Mouse (Mus musculus): ENCODE results near the gene Adat2. TPM values are rescaled to one million over a fixed set of nuclear protein-coding genes. Genes with fewer than 3 reads are reported as not detected.

Adat2 gene
- total and polyA plus RNA-seq, 3 experiments: 10.4 to 20.6 (median 11.6) TPM

DNA sequence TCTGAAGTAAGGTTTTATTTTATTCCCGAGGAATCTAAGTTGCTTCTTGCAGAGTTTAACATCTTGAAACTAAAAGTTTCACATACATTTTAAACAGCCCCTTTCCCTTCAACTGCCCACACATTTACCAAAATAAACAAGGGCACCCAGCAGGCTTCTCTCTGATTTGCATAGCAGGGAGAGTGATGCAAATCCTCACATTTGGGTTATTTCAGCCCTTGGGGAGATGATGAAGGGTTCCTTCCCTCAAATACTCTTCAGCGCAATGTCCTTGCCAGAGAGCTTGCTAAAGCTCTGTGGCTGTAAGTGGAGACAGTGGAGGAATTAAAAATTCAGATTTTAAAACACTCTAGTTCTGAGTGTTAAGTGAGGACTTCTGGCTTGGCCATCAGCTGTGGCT is 35.2 kb downstream of the Adat2 start:
- TF ChIP-seq ETS1 (conservative IDR thresholded peaks at IDR 0.05; ENCODE audit: low read depth, low read length) (0 out of 2 replicates have a peak, but pooled peaks have one; percentile 5), BHLHE40 (IDR thresholded peaks at IDR 0.05; ENCODE audit: low read depth, low read length) (no peak; the same call in 1 of the 2 replicates)
- Histone ChIP-seq H3K79me2 (replicated peaks; ENCODE audit: control insufficient read depth, extremely low read depth, insufficient read depth, poor library complexity, severe bottlenecking) (no peaks in the 10 kb centered on the region), H3K36me3 (replicated peaks in 1 of 2; ENCODE audit: control insufficient read depth in 1 of 2, insufficient read depth in 1 of 2, low read length in 1 of 2) (no peaks in the 10 kb centered on the region), H3K9me3 (replicated peaks; ENCODE audit: low read length) (peaks cover 6% of the 10 kb centered on the region), H3K4me2 (ENCODE audit: insufficient read depth, low read depth, poor library complexity, severe bottlenecking) (peak overlapping the region; percentile 25), H3K4me3 (replicated peaks in 1 of 3; ENCODE audit: low read depth in 2 of 3, low read length in 2 of 3, poor library complexity in 1 of 3) (no peak overlapping the region), H3K4me1 (ENCODE audit: control insufficient read depth in 1 of 2, insufficient read depth in 2 of 2) (peaks cover 5 to 17% of the 10 kb centered on the region in 2 experiments), H3K9ac (ENCODE audit: insufficient read depth, low read depth) (no peak overlapping the region), H3K27ac (ENCODE audit: insufficient read depth, low read depth) (no peak overlapping the region), H3K27me3 (replicated peaks) (no peaks in the 10 kb centered on the region)
- in situ Hi-C loops (cut with MboI; ENCODE audit: low pct_ligation_motif_present, low pct_unique_long_range_greater_than_20kb, low sequenced_read_pairs): no loop called here
- dilution Hi-C loops (cut with MboI; ENCODE audit: extremely low pct_ligation_motif_present, extremely low pct_unique_long_range_greater_than_20kb, low sequenced_read_pairs): no loop called here
- DNase-seq (ENCODE audit: extremely low read depth): peak; percentile 39

DNA sequence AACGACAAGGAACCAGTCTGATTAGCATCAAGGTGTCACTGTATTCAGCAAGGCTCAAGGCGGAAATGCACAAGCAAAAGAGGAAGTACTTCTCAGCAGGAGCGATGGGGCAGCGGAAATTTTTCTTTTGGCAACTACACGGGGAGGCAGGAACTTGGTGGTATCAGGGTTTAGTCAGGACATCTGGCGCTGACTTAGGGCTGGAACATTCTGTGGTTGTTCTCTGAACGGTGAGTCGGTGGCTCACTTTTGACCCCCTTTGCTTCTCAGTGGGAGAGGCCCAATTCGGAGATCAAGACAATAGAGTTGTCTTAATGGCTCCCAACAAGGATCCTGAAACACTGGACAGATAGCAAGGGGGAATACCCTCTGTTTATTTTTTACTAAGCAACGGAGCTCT is 39.5 kb downstream of the Adat2 start:
- in situ Hi-C loops (cut with MboI; ENCODE audit: low pct_ligation_motif_present, low pct_unique_long_range_greater_than_20kb, low sequenced_read_pairs) (no loop called here), dilution Hi-C loops (cut with MboI; ENCODE audit: extremely low pct_ligation_motif_present, extremely low pct_unique_long_range_greater_than_20kb, low sequenced_read_pairs) (no loop called here)
- Histone ChIP-seq H3K4me1 (ENCODE audit: control insufficient read depth in 1 of 2, insufficient read depth in 2 of 2) (peaks cover 5 to 17% of the 10 kb centered on the region in 2 experiments), H3K4me2 (ENCODE audit: insufficient read depth, low read depth, poor library complexity, severe bottlenecking) (no peak overlapping the region), H3K36me3 (replicated peaks in 1 of 2; ENCODE audit: control insufficient read depth in 1 of 2, insufficient read depth in 1 of 2, low read length in 1 of 2) (no peaks in the 10 kb centered on the region), H3K27ac (ENCODE audit: insufficient read depth, low read depth) (no peak overlapping the region), H3K27me3 (replicated peaks) (no peaks in the 10 kb centered on the region), H3K9me3 (replicated peaks; ENCODE audit: low read length) (peaks cover 6% of the 10 kb centered on the region), H3K79me2 (replicated peaks; ENCODE audit: control insufficient read depth, extremely low read depth, insufficient read depth, poor library complexity, severe bottlenecking) (no peaks in the 10 kb centered on the region), H3K9ac (ENCODE audit: insufficient read depth, low read depth) (no peak overlapping the region), H3K4me3 (replicated peaks in 1 of 3; ENCODE audit: low read depth in 2 of 3, low read length in 2 of 3, poor library complexity in 1 of 3) (no peak overlapping the region)
- no peak for DNase-seq (ENCODE audit: extremely low read depth)
- TF ChIP-seq ZKSCAN1 (IDR thresholded peaks at IDR 0.05; ENCODE audit: borderline replicate concordance, low read depth, low read length): no peak
- no peak for TF ChIP-seq IRF4 (IDR thresholded peaks at IDR 0.05; ENCODE audit: low read depth, low read length)
- TF ChIP-seq USF1 (IDR thresholded peaks at IDR 0.05; ENCODE audit: low read depth, low read length): no peak
- no peak for TF ChIP-seq CHD2 (IDR thresholded peaks at IDR 0.05; ENCODE audit: low read length)
- TF ChIP-seq USF2 (conservative IDR thresholded peaks at IDR 0.05; ENCODE audit: low read depth, low read length): no peak
- TF ChIP-seq EP300 (IDR thresholded peaks at IDR 0.05; ENCODE audit: low read length): no peak
- TF ChIP-seq CHD1 (IDR thresholded peaks at IDR 0.05; ENCODE audit: low read depth, low read length): no peak
- no peak for TF ChIP-seq PAX5 (IDR thresholded peaks at IDR 0.05; ENCODE audit: low read length)
- no peak for TF ChIP-seq ZC3H11A (IDR thresholded peaks at IDR 0.05; ENCODE audit: low read depth, low read length)
- no peak for TF ChIP-seq KAT2A (IDR thresholded peaks at IDR 0.05; ENCODE audit: insufficient replicate concordance, low read length)
- no peak for TF ChIP-seq JUN (IDR thresholded peaks at IDR 0.05; ENCODE audit: insufficient read depth, low read depth, low read length)
- no peak for TF ChIP-seq ETS1 (conservative IDR thresholded peaks at IDR 0.05; ENCODE audit: low read depth, low read length)
- TF ChIP-seq CTCF (conservative IDR thresholded peaks at IDR 0.05 in 1 of 2, IDR thresholded peaks at IDR 0.05 in 1 of 2; ENCODE audit: low read depth in 2 of 2, low read length in 2 of 2): no peak
- no peak for TF ChIP-seq HCFC1 (IDR thresholded peaks at IDR 0.05; ENCODE audit: low read depth, low read length)
- TF ChIP-seq NELFE (IDR thresholded peaks at IDR 0.05; ENCODE audit: low read depth, low read length): no peak
- TF ChIP-seq MAZ (IDR thresholded peaks at IDR 0.05; ENCODE audit: low read depth, low read length): no peak
- no peak for TF ChIP-seq ELF1 (IDR thresholded peaks at IDR 0.05; ENCODE audit: low read depth, low read length)
